Mouse (Mus musculus) R1 (cell line): Measurements from ENCODE around the gene Capn3.

Source experiments
- DNase-seq: peaks from one replicate; pipeline ENCODE4 v3.0.0-alpha.2; 2018; ENCODE audit warnings: low read depth, low spot score

Gene Capn3

GRCm38 (mm10) chr2:120455719-120456118 lies at the start of gene Capn3:
Gene Capn3, plus strand, starts transcription at chr2:120456019.
- no peak for DNase-seq

GRCm38 (mm10) chr2:120411096-120411628 lies 44.7 kb upstream of the Capn3 start:
- DNase-seq = no peak

- DNase-seq = no peak
Observed at GRCm38 (mm10) chr2:120414113-120414512, 41.7 kb upstream of the Capn3 start.

GRCm38 (mm10) chr2:120414738-120415414 lies 40.9 kb upstream of the Capn3 start:
- DNase-seq = no peak

GRCm38 (mm10) chr2:120424386-120424785 lies 31.4 kb upstream of the Capn3 start:
- DNase-seq = no peak

- DNase-seq = no peak
Observed at GRCm38 (mm10) chr2:120444486-120444885, 11.3 kb upstream of the Capn3 start.

GRCm38 (mm10) chr2:120446373-120446772 lies 9.4 kb upstream of the Capn3 start:
- no peak for DNase-seq

- DNase-seq = no peak
Observed at GRCm38 (mm10) chr2:120447306-120447705, 8.5 kb upstream of the Capn3 start.

- DNase-seq = no peak
Observed at GRCm38 (mm10) chr2:120450724-120451123, 5.1 kb upstream of the Capn3 start.

- no peak for DNase-seq
Observed at GRCm38 (mm10) chr2:120452600-120452999, 3.2 kb upstream of the Capn3 start.

GRCm38 (mm10) chr2:120454987-120455386 lies 832 bp upstream of the Capn3 start:
- no peak for DNase-seq

GRCm38 (mm10) chr2:120460216-120460615 lies 4.4 kb downstream of the Capn3 start:
- no peak for DNase-seq

GRCm38 (mm10) chr2:120463328-120463727 lies 7.5 kb downstream of the Capn3 start:
- DNase-seq = no peak

- no peak for DNase-seq
Observed at GRCm38 (mm10) chr2:120464091-120464490, 8.3 kb downstream of the Capn3 start.

GRCm38 (mm10) chr2:120464732-120465396 lies 9.0 kb downstream of the Capn3 start:
- DNase-seq = no peak

GRCm38 (mm10) chr2:120465397-120465785 lies 9.6 kb downstream of the Capn3 start:
- DNase-seq = no peak

- no peak for DNase-seq
Observed at GRCm38 (mm10) chr2:120468011-120468410, 12.2 kb downstream of the Capn3 start.

GRCm38 (mm10) chr2:120469220-120469619 lies 13.4 kb downstream of the Capn3 start:
- no peak for DNase-seq

- DNase-seq = no peak
Observed at GRCm38 (mm10) chr2:120469715-120470114, 13.9 kb downstream of the Capn3 start.

- DNase-seq = no peak
Observed at GRCm38 (mm10) chr2:120470856-120471255, 15.0 kb downstream of the Capn3 start.

GRCm38 (mm10) chr2:120476277-120477087 lies 20.7 kb downstream of the Capn3 start:
- DNase-seq = peak; percentile 94

- DNase-seq = peak; percentile 81
Observed at GRCm38 (mm10) chr2:120478600-120478999, 22.8 kb downstream of the Capn3 start.
